Mouse (Mus musculus): ENCODE measurements around the gene Sipa1l3.

The Sipa1l3 gene

GRCm38 (mm10) chr7:29518421-29519210 is at the start of gene Sipa1l3:
Gene Sipa1l3 (minus strand): TSS chr7:29518641.
- DNase-seq (ENCODE audit: low spot score): peak; percentile 97

GRCm38 (mm10) chr7:29563006-29563405 is 44.6 kb upstream of the Sipa1l3 start:
- no peak for DNase-seq (ENCODE audit: low spot score)

GRCm38 (mm10) chr7:29561046-29561445 is 42.6 kb upstream of the Sipa1l3 start:
- DNase-seq (ENCODE audit: low spot score): no peak

GRCm38 (mm10) chr7:29559290-29559689 is 40.8 kb upstream of the Sipa1l3 start:
- DNase-seq (ENCODE audit: low spot score): no peak

- no peak for DNase-seq (ENCODE audit: low spot score)
These were observed 40.3 kb upstream of the Sipa1l3 start for GRCm38 (mm10) chr7:29558744-29559143.

GRCm38 (mm10) chr7:29556283-29556682 is 37.8 kb upstream of the Sipa1l3 start:
- no peak for DNase-seq (ENCODE audit: low spot score)

- no peak for DNase-seq (ENCODE audit: low spot score)
These were observed 37.1 kb upstream of the Sipa1l3 start for GRCm38 (mm10) chr7:29555521-29555920.

- no peak for DNase-seq (ENCODE audit: low spot score)
These were observed 36.6 kb upstream of the Sipa1l3 start for GRCm38 (mm10) chr7:29555051-29555450.

- no peak for DNase-seq (ENCODE audit: low spot score)
These were observed 32.2 kb upstream of the Sipa1l3 start for GRCm38 (mm10) chr7:29550691-29551090.

GRCm38 (mm10) chr7:29541608-29542007 is 23.2 kb upstream of the Sipa1l3 start:
- no peak for DNase-seq (ENCODE audit: low spot score)

GRCm38 (mm10) chr7:29541186-29541585 is 22.7 kb upstream of the Sipa1l3 start:
- no peak for DNase-seq (ENCODE audit: low spot score)

- no peak for DNase-seq (ENCODE audit: low spot score)
These were observed 22.2 kb upstream of the Sipa1l3 start for GRCm38 (mm10) chr7:29540631-29541030.

- DNase-seq (ENCODE audit: low spot score): peak; percentile 69
These were observed 5.3 kb upstream of the Sipa1l3 start for GRCm38 (mm10) chr7:29523700-29524099.

- peak; percentile 76 for DNase-seq (ENCODE audit: low spot score)
These were observed 3.6 kb upstream of the Sipa1l3 start for GRCm38 (mm10) chr7:29521841-29522575.

- DNase-seq (ENCODE audit: low spot score): no peak
These were observed 2.9 kb upstream of the Sipa1l3 start for GRCm38 (mm10) chr7:29521365-29521764.

GRCm38 (mm10) chr7:29520794-29521193 is 2.4 kb upstream of the Sipa1l3 start:
- DNase-seq (ENCODE audit: low spot score): no peak

GRCm38 (mm10) chr7:29519211-29519550 is 740 bp upstream of the Sipa1l3 start:
- no peak for DNase-seq (ENCODE audit: low spot score)

- no peak for DNase-seq (ENCODE audit: low spot score)
These were observed 404 bp downstream of the Sipa1l3 start for GRCm38 (mm10) chr7:29518054-29518420.

- no peak for DNase-seq (ENCODE audit: low spot score)
These were observed 1.3 kb downstream of the Sipa1l3 start for GRCm38 (mm10) chr7:29517178-29517577.

GRCm38 (mm10) chr7:29515652-29516051 is 2.8 kb downstream of the Sipa1l3 start:
- no peak for DNase-seq (ENCODE audit: low spot score)

- no peak for DNase-seq (ENCODE audit: low spot score)
These were observed 5.7 kb downstream of the Sipa1l3 start for GRCm38 (mm10) chr7:29512729-29513128.

- no peak for DNase-seq (ENCODE audit: low spot score)
These were observed 6.7 kb downstream of the Sipa1l3 start for GRCm38 (mm10) chr7:29511598-29512275.

GRCm38 (mm10) chr7:29508522-29508921 is 9.9 kb downstream of the Sipa1l3 start:
- no peak for DNase-seq (ENCODE audit: low spot score)

Data from MN1 (cell line).